Mouse (Mus musculus): Measurements from ENCODE around the gene Gm29866.
"Not testable (repeated sequence)": the region's sequence is repeated elsewhere in the genome, so short reads cannot be mapped to it uniquely, and the experiment has no call there.

Gm29866 gene

GRCm38 (mm10) chrY:20993557-20993956 lies at the start of gene Gm29866:
TSS of gene Gm29866 (minus strand) at chrY:20993657.
- not testable (repeated sequence) for DNase-seq
